Mouse (Mus musculus) left cerebral cortex, postnatal 25 days (tissue): ENCODE results near the gene Mmaa. TPM values are rescaled to one million over a fixed set of nuclear protein-coding genes. Genes with fewer than 3 reads are reported as not detected.

ENCODE experiments used
- DNase-seq, 2 experiments: peaks; one replicate each; pipeline ENCODE4 v3.0.0; 2022; ENCODE audit warnings: low spot score in 2 of 2, mixed read lengths in 1 of 2
- intact Hi-C: fragments of 180-260 bp; cut with DNase I; formaldehyde crosslinking; loops from one replicate; pipeline ENCODE4 v1.15.1; 2025
- total RNA-seq, 2 experiments: library from RNA; stranded (reverse); gene quantifications; 2 replicates each; pipeline ENCODE4 v1.2.3; 2021

Mmaa gene
- 10 to 100 TPM; 24.1 to 27.3 TPM for total RNA-seq

DNA sequence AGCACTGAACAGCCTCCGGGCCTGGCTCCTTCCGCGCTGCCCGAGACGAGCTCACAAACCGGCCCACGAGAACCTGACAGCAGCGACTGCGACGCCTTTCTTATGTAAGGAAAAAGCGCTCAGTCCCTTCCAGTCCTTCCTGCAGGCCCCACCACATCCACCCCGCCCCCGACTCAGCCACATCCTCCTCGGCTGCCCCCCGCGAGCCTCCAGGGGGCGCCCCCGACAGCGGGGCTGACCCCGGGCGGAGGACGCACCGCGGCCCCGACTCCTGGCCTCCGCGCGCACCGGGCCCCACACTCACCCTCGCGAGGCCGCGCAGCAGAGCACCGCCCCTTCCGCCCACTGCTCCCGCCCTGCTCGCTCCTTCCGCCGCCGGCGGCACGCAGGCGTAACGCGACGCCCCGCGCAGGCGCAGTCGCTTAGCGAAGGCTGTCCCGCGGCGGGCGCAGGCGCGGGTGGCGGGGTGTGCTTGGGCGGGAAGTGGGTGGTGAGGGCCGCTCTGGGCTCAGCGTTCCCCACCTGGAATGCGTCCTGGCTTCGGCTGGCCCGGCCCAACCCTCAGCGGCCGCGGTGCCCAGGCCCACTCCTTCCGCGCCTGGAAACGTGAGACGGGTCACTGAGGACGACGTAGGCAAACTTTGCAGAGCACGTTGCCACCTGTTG, at the start of gene Mmaa:
TSS of gene Mmaa (minus strand) at position 328 of the 666 bp plus-strand sequence.
- intact Hi-C loops = loop anchor here (1.0 to 2.0 kb wide), 3 partner anchors 105 to 345 kb away; partner anchors contain the start of genes Otud4, Smad1 and Zfp827
- DNase-seq = peak; percentile 96 to 97

DNA sequence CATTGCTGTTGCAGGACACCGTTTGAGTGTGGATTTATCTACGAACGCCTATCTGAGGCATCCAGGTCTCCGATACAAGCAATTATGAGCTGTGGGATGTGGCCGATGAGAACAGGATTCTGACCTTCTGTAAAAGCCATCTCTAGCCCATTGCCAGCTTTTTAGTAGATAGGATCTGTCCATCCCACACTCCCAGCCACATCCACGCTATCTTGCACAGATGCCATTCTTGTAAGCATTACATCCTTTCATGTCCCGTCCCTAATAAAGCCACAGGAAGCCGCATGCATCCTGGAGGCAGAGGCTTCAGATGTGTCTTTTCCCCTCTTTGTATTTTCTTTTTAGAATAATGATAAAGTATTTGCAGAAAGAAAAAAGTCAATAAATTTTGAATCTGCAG, 46.5 kb upstream of the Mmaa start:
- DNase-seq = no peak
- intact Hi-C loops = loop anchor here (10.0 kb wide), 1 partner anchor 144 kb away; no protein-coding TSS in a partner anchor

GRCm38 (mm10) chr8:79339555-79339954, 44.8 kb upstream of the Mmaa start:
- intact Hi-C loops = no loop called here
- peak in 1 of 2 experiments; percentile 22 for DNase-seq

- intact Hi-C loops = no loop called here
- DNase-seq = peak in 1 of 2 experiments; percentile 67
These were observed 43.9 kb upstream of the Mmaa start for GRCm38 (mm10) chr8:79338619-79339018.

- DNase-seq = peak in 1 of 2 experiments; percentile 46
- intact Hi-C loops = no loop called here
These were observed 37.6 kb upstream of the Mmaa start for GRCm38 (mm10) chr8:79332109-79332900.

- no peak for DNase-seq
- intact Hi-C loops = no loop called here
These were observed 36.8 kb upstream of the Mmaa start for GRCm38 (mm10) chr8:79331571-79331970.

DNA sequence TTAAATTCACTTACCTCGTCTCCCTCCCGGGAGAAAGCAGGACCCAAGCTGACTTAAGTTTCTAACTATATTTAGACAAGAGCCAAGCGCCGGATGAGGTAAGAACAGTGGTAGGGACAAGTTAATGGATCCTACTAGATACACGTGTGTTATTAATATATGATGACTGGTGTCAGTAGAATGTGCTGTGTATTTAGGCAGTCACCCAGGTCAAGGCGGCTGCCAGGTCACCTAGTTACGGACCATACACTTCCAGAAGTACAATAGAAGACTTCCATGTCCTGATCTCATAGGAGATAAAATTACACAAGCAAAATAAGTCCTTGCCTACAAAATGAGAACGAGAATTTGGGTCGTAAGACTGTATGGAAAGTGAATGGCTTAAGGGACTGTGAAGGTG, 36.3 kb upstream of the Mmaa start:
- intact Hi-C loops = no loop called here
- DNase-seq = no peak

DNA sequence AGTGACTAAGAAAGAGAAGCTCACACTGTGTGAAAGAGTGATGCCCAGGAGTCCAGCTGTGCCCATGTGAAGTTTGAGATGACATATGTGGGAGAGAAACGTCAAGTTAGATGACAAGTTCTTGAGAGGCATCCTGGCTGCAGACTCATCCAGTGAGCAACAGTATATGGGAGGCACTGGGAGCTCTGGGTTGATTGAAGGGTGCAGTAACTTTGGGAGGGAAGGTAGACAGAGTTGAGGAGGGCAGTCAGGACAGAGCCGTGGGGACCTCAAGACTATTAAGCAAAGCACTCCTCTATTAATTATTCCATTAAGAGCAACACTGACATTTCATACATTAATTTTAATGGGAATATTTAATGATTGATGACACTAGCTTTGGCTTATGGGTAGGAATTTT, 35.0 kb upstream of the Mmaa start:
- intact Hi-C loops = no loop called here
- DNase-seq = no peak

DNA sequence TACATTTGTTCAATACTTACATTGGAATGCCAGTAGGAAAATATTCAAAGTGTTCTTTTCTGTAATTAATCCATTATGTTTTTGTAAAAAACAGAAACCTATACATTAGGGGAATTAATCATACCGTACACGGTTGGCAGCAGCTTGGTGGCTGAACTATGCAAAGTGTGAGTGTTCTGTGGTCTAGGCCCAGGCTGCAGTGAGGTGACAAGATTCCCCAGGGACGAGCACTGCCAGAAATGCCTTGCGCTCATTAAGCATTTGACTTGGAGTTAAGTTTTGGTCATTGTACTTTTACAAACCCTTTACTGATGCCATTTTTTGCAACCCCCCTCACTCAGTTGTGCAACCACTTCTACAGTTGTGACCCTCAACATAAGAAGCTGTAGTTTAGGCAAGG, 34.4 kb upstream of the Mmaa start:
- intact Hi-C loops = no loop called here
- DNase-seq = no peak

DNA sequence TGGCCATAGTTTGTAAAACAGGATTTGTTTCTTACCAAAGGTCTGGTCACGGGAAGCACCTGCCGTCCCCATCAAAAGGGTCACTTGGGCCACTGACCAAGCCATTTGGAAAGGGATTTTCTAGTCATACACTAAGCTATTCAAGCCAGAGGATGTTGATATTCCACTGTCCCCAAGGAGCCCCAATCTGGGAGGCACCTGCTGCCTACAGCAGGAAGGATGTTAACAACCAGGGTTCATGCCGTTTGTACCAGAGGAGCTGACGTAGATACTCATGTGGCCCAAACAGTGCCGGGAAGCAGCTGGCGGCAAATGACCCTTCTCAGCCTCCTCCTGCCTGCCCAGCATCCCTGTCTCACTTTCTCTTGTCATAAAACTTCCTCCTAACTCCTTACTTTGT, 30.8 kb upstream of the Mmaa start:
- intact Hi-C loops = no loop called here
- no peak for DNase-seq

GRCm38 (mm10) chr8:79324928-79325327, 30.2 kb upstream of the Mmaa start:
- intact Hi-C loops = no loop called here
- no peak for DNase-seq

DNA sequence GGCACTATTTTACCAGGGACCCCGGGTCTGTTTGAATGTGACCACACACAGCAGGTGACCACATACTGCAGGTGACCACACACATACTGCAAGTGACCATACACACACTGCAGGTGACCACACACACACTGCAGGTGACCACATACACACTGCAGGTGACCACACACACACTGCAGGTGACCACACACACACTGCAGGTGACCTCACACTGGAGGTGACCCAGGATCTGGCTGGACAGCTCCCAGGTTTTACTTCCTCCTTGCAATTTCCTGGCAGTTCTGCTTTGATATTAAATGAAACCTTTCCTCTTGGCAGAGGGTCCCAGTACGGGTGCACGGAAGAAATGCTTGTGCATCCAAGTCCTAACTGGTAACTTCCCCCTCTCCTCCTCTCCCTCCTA, 29.3 kb upstream of the Mmaa start:
- no peak for DNase-seq
- intact Hi-C loops = no loop called here

- DNase-seq = no peak
- intact Hi-C loops = no loop called here
These were observed 28.4 kb upstream of the Mmaa start for GRCm38 (mm10) chr8:79323121-79323520.

DNA sequence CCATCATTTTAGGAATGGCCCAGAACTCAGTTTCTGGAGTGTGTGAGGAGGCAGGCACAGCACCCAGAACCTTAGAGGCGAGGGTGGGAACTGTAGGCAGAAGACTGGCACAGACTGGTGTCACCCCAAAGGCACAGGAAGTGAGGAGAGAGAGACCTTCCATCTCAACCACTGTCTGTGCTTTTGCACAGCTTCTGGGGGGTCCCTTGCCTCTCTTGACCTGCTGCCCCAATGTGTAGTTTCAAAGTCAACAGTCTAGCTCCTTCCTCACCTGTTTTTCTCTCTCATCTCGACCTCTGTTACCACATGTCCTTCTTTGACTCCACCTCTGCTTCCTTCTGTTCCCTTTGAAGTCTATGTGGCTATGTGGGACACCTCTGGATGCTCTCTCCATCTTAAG, 16.1 kb upstream of the Mmaa start:
- intact Hi-C loops = no loop called here
- DNase-seq = no peak

DNA sequence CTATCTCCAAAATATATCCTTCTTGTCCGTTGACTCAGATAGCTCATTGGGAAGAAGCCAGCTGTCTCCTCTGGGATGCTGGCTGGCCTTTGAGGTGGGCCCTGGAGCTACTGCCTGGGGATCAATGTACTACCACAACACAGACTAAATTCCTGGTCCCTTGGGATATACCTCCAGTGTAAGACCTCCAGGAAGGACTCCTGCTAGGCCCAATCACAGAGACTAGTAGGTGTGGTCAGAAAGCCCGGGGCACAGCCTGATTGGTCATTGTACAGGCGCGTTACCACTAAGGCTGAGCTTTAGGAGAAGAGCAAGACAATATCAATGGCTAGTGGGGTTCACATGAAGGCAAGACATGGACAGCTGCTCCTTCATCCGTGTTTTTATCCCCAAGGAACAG, 11.2 kb upstream of the Mmaa start:
- DNase-seq = no peak
- intact Hi-C loops = no loop called here

DNA sequence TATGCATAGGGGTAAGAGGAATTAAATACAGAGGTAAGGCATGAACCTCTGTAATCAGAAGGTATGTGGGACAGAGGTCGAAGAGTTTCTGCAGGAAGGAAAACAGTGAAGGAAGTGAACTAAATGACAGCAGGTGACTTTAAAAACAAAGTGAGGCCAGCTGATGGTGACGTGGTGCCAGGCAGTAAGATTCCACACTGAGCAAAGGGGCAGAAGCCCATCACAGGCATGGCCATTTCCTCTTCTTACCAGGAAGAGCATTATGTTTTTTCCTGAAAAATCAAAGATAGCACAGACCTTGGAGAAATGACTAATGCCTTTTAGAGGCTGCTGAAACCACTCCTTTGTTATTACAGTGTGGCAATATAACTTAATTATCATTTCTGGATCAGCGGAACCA, 6.8 kb upstream of the Mmaa start:
- no peak for DNase-seq
- intact Hi-C loops = no loop called here

GRCm38 (mm10) chr8:79299704-79300103, 5.0 kb upstream of the Mmaa start:
- no peak for DNase-seq
- intact Hi-C loops = no loop called here

- peak; percentile 69 to 75 for DNase-seq
- intact Hi-C loops = loop anchor here (1.0 to 2.0 kb wide), 2 partner anchors 191 to 286 kb away; no protein-coding TSS in a partner anchor
These were observed 3.0 kb upstream of the Mmaa start for GRCm38 (mm10) chr8:79297763-79298162.

GRCm38 (mm10) chr8:79295276-79296105, 754 bp upstream of the Mmaa start:
- intact Hi-C loops = loop anchor here (2.0 kb wide), 2 partner anchors 193 to 267 kb away; partner anchors contain the start of gene Zfp827
- no peak for DNase-seq

DNA sequence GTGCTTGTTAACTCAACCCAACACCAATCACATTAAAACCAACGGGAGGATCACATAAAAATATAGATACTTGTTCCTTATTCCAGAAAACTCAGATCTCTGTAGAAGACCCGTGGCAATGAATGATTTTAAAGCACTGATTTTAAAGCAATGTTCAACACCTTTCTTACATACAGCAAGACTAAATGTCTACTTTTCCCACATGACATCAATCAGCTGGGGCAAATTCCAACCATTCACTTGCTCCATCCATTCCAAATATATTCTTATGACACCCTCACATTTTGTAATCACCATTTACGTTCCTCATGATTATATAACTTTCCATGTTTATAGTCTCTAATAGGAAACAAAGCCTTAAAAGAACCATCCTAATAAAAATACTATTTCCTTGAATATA, 896 bp downstream of the Mmaa start:
- DNase-seq = no peak
- intact Hi-C loops = loop anchor here (1.0 to 2.0 kb wide), 3 partner anchors 105 to 345 kb away; partner anchors contain the start of genes Otud4, Smad1 and Zfp827
